Mouse (Mus musculus): ENCODE measurements around the gene Rmi2.
A peak's percentile ranks its signal among the peaks of the same experiment; 100 is the strongest.
"Not testable (repeated sequence)": the region's sequence is repeated elsewhere in the genome, so short reads cannot be mapped to it uniquely, and the experiment has no call there.

The Rmi2 gene

DNA sequence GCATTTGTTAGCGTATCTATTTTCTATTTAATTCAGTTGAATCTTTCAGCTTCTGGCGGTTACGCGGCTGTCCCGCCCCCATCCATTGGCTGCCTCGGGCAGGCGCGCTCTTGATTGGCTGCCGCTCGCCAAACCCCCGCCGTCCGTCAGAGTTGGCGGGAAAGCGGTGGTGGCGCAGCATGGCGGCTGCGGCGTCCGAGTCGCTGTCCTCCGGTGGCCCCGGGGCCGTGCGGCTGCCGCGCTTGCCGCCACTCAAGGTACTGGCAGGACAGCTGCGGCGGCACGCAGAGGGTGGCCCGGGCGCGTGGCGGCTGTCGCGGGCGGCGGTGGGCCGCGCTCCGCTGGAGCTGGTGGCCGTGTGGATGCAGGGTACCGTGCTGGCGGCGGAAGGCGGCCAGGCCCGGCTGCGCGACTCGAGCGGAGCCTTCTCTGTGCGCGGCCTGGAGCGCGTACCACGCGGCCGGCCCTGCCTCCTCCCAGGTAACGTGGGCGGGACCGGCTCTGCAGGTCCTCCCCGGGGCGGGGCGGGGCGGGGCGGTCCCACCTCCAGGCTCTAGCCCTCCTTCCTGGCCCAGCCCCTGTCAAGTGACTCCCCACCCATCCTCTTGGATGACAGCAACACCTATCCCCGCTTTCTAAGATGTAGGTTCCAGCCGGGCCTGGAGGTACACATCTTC is at the start of gene Rmi2:
Gene Rmi2 (plus strand): TSS at position 149 of the 677 bp plus-strand sequence.
- DNase-seq (ENCODE audit: inconsistent age in 2 of 2, low spot score in 1 of 2): peak; percentile 88 to 94

DNA sequence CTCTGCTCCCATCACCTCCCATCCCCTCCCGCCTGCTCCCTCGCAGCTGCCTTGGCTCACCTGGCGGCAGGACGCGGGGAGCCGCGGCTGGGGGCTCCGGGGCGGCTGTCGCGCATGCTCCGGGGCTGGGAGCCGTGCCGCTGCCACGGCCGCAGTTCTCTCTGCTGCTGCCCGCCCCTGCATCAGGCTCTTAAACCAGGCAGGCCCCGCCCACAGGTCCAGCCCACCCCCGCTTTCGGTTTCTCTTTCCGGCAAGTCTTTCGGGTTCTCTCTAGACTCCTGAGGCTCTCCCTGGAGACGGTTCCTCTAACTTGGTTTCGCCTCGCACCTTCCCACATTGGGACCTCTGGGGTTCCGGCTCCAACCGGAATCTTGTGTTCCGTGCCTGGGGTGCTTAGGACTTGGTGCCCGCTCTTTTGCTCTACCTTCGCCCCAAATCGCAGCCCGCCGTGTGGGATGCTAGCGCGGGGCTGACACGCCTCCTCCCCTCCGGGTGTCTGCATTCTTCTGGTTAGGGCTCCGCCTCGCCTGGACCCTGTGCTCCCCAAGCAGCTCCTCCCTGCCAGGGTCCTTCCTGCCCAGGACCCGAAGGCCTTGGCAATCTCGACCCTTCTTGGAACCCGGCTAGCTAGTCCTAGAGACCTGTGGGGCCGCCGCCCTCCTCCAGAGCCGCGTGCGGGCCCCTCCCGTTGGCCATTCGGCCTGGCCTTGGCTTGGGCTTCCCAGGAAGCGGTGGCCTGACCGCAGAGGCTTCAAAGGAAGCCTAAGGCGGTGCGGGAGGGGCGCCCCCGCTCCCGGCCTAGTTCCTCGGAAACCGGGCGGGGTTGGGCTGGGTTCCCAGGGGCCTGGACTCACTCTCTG is 49.3 kb upstream of the Rmi2 start, which contains the start of gene Socs1:
Gene Socs1 (minus strand): TSS at position 166 of the 861 bp plus-strand sequence.
- peak; percentile 93 to 99 for DNase-seq (ENCODE audit: inconsistent age in 2 of 2, low spot score in 1 of 2)

DNA sequence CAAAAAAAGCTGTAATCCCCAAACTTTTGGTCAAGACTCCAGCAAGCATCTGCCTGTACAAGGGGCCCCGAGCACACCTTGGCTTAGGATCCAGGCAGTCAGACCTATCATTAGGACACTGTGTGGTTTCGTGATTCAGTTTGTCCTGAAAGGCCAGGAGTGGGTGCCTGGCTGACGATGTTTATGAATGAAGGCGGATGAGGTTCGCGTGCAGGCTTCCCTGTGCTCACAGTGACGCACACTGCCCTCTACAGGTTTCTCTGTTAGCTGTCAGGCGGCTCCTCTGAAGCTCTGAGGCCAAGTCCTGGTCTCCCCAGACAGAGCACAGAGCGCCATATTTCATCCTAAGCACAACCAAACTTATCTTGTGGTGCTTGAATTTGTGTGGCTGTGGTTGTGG is 48.6 kb upstream of the Rmi2 start:
- peak; percentile 89 to 95 for DNase-seq (ENCODE audit: inconsistent age in 2 of 2, low spot score in 1 of 2)

DNA sequence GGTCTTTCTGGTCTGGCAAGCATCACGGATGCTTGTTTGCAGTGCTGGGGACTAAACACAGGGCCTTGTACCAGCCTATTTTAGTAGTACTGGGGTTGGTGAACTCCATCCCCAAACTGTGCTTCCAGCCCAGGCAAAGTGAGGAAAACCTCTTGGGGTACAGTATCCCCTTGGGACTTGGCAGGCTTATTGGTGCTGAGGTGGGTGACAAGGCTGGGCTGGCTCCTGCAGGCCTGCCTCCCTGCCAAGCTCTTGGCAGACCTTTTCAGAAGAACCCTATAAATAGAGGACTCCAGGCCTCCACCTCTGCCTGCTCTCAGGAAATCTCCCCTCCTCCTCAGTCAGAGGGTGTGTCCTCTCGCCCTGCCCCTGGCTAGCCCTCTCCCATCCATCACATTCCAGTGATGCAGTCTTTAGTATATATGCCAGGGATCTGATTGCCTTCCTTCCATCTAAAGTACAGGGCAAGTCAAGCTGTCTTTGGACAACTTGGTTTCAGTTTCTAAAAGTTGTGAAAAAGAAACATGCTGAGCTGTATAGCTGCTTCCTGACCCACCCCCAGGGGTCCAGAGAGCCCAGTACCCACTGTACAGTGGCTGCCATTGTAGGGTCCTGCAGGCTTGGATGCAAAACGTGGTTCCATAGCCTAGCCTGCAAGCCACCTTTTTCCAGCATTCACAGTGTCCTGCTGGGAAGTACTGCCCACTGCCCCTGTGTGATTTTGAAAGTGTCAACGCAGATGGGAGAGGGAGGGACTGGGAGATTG is 47.9 kb upstream of the Rmi2 start:
- DNase-seq (ENCODE audit: inconsistent age in 2 of 2, low spot score in 1 of 2): peak in 1 of 2 experiments; percentile 52

GRCm38 (mm10) chr16:10787548-10788058 is 47.3 kb upstream of the Rmi2 start:
- no peak for DNase-seq (ENCODE audit: inconsistent age in 2 of 2, low spot score in 1 of 2)

- no peak for DNase-seq (ENCODE audit: inconsistent age in 2 of 2, low spot score in 1 of 2)
Measured at GRCm38 (mm10) chr16:10788271-10788670, 46.6 kb upstream of the Rmi2 start, which contains the start of gene Tnp2. Tnp2 (minus strand) TSS chr16:10788660.

GRCm38 (mm10) chr16:10788866-10789265 is 46.0 kb upstream of the Rmi2 start:
- no peak for DNase-seq (ENCODE audit: inconsistent age in 2 of 2, low spot score in 1 of 2)

DNA sequence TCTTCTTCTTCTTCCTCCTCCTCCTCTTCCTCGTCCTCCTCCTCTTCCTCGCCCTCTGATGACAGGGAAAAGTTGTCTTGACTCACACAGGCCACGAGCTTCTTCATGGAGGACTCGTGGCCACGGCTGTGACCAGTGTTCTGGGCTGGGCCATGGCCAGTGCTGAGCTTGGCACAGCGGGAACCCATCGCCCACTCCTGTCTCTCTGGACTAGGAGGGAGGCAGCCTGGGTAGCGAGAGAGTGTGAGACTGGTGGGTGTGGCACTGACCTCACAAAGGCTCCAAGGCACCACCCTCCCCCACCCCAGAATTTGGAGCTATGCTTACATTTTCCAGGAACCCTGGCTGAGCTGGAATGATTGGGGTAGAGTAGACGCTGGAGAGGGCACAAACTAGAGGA is 44.2 kb upstream of the Rmi2 start, which contains the start of gene Prm3:
Gene Prm3 (minus strand): TSS at position 213 of the 400 bp plus-strand sequence.
- no peak for DNase-seq (ENCODE audit: inconsistent age in 2 of 2, low spot score in 1 of 2)

DNA sequence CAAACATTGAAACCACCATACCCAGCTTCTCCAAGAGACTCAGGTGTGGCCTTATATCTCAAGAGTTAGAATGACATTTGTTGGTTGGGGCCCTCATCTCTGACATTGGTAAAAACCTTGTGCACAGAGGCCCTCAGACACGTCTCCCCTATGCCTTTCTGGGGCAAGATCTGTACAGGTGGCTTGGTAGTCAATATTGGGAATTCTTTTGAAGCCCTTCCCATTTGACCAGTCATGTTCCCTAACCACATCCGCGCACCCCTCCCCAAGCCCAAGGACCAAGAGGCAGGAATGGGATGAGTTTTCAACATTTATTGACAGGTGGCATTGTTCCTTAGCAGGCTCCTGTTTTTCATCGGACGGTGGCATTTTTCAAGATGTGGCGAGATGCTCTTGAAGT is 38.8 kb upstream of the Rmi2 start, which contains the start of gene Prm2:
Gene Prm2 (minus strand): TSS at position 101 of the 400 bp plus-strand sequence.
- DNase-seq (ENCODE audit: inconsistent age in 2 of 2, low spot score in 1 of 2): no peak

GRCm38 (mm10) chr16:10802420-10802819 is 32.4 kb upstream of the Rmi2 start:
- not testable (repeated sequence) for DNase-seq (ENCODE audit: inconsistent age in 2 of 2, low spot score in 1 of 2)

DNA sequence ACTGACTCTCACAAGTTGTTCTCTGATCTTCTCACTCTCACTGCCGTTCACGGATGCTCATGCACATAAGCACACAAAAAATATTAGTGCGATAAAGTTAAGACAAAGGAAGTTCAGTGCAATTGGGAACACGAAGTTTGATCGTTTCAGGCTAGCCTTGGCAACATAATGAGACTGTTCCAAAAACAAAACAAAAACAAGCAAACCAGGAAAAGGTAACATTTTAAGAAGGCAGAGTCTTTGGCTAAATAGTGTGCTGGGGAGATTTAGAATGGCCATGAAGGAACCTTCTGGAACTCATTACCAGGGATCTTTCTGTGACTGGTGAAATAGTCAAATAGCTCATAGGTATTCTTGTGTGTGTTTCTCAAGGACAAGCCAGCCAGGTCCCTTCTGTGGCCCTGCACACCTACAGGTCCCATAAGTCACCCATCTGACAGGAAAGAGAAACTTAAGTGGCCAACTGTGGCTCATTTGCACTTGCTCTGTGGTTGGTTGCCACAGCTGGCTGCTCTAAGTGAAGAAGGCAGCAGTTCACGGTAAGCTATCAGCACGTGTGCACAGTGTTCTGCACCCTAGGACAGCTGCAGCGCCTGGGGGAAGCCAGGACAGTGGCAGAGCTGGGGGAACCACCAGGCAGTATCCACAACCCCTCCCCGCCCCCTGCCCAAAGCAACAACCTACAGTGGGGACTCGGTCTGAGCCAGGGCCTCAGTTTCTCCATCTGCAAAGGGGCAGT is 28.9 kb upstream of the Rmi2 start, which contains the start of gene Prm1:
Gene Prm1 (minus strand): TSS at position 51 of the 739 bp plus-strand sequence.
- DNase-seq (ENCODE audit: inconsistent age in 2 of 2, low spot score in 1 of 2): no peak

DNA sequence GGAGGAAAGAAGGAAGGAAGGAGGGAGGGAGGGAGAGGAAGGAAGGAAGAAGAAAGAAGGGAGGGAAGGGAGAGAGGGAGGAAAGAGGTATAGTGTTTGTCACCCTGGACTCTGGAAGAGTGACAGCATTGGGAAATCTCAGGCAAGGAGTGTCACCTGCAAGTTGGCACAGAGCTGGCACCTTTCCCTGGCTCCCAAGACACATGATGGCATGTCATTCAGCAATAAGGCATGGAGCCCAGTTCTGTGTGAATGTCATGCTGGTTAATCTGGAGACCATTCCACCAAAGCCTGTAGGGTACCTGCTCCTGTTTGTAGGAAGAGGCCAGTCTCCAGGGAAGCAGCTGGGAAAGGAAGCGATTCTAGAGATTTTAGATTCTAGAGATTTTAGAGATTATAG is 24.5 kb upstream of the Rmi2 start:
- DNase-seq (ENCODE audit: inconsistent age in 2 of 2, low spot score in 1 of 2): no peak

DNA sequence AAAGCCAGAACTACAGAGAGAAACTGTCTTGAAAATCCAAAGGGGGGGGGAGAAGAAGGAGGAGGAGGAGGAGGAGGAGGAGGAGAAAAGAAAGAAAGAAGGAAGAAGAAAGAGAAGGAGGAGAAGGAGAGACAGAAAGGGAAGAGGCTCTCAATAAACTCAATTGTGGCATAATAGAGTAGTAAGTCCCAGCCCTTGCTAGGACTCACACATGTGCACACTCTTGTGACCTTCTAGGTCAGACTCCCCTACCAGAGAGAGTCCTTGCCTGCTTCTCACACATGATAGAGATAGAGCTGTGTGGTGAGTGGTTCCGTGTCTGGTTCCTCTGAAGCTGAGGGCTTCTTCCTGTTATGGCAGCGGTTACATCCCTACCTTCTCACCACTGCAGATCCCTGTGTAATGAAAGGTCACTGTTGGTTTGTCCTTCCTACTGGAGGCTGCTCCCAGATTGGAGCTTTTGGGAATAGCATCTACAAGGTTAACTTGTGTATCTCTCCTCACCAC is 21.9 kb upstream of the Rmi2 start, which contains the start of gene Gm11172:
Gene Gm11172 (plus strand): TSS at position 51 of the 507 bp plus-strand sequence.
- DNase-seq (ENCODE audit: inconsistent age in 2 of 2, low spot score in 1 of 2): no peak

DNA sequence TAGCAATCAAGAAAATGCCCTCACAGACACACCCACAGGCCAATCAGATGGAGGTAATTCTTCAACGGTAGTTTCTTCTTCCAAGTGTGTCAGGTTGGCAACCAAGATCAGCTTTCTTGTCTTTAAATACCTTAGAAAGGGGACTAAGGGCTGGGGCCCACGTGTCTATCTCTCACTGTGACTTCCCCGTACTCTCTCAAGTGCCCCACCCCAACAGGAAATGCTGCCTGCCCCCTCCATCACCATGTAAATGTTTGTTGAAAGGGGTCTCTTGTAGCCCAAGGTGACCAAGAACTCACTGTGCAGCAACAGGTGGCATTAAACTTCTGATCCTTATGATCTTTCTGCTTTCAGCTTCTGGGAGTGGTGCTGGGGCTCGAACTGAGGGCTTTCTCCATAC is 21.1 kb upstream of the Rmi2 start:
- DNase-seq (ENCODE audit: inconsistent age in 2 of 2, low spot score in 1 of 2): no peak

- DNase-seq (ENCODE audit: inconsistent age in 2 of 2, low spot score in 1 of 2): peak; percentile 41 to 77
Measured at GRCm38 (mm10) chr16:10814864-10815263, 20.0 kb upstream of the Rmi2 start.

- no peak for DNase-seq (ENCODE audit: inconsistent age in 2 of 2, low spot score in 1 of 2)
Measured at GRCm38 (mm10) chr16:10818579-10819135, 16.2 kb upstream of the Rmi2 start.

DNA sequence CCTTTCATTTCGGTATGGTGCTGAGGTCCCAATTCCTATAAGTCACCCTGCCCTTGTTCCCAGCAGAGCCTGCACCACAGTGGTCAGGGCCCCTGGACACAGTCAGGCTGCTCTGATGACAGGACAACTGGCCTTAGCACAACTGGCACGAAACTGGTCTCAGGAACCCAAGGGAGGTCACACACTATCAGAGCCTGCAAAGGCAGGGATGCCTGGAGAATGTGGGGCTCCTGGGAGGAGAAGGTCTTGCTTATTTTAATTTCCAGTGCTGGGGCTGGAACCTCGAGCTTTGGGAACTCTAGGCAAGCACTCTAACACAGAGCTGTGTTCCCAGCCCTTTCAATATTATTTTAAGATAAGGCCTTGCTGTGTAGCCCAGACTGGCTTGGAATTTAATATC is 14.9 kb upstream of the Rmi2 start:
- no peak for DNase-seq (ENCODE audit: inconsistent age in 2 of 2, low spot score in 1 of 2)

- DNase-seq (ENCODE audit: inconsistent age in 2 of 2, low spot score in 1 of 2): no peak
Measured at GRCm38 (mm10) chr16:10821387-10821786, 13.5 kb upstream of the Rmi2 start.

GRCm38 (mm10) chr16:10824536-10824935 is 10.3 kb upstream of the Rmi2 start:
- DNase-seq (ENCODE audit: inconsistent age in 2 of 2, low spot score in 1 of 2): no peak

Data from adrenal gland, adult (tissue).